Mouse (Mus musculus): ENCODE results near the gene Nudt13. TPM values are rescaled to one million over a fixed set of nuclear protein-coding genes. Genes with fewer than 3 reads are reported as not detected.

The Nudt13 gene
- polyA plus RNA-seq (2012; rRNA removed), result 10.0 and 11.2 TPM in 2 replicates

DNA sequence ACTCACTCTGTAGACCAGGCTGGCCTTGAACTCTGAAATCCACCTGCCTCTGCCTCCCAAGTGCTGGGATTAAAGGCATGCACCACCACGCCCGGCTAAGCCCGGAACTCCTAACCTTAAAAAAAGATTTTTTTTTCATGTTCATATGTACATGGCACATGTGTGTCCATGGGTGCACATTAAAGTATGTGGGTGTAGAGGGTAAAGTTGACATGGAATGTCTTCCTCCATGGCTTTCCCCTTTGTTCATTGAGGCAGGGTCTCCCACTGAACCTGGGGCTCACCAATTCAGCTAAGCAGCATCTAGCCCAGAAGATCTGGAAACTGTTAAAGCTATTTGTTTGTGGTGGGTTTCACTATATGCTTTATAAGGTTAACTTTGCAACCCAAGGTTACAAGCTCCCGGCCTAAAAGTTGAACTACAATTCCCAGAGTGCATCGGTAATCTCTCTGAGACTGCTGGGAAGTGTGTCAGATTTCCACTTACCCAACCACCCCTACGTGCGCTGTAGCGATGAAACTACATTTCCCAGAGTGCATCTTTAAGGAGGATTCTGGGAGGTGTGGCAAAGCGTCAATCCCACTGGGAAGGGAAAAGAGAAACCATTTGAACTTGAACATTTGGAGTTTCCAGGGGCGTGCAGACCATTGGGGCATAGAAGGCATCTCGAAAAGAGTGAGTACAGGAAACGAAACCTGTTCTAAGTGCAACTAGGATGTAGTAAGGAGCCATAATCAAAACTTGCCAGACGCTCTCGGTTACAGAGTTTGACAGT, at the start of gene Nudt13:
TSS of gene Nudt13 (plus strand) at position 581 of the 776 bp plus-strand sequence.

DNA sequence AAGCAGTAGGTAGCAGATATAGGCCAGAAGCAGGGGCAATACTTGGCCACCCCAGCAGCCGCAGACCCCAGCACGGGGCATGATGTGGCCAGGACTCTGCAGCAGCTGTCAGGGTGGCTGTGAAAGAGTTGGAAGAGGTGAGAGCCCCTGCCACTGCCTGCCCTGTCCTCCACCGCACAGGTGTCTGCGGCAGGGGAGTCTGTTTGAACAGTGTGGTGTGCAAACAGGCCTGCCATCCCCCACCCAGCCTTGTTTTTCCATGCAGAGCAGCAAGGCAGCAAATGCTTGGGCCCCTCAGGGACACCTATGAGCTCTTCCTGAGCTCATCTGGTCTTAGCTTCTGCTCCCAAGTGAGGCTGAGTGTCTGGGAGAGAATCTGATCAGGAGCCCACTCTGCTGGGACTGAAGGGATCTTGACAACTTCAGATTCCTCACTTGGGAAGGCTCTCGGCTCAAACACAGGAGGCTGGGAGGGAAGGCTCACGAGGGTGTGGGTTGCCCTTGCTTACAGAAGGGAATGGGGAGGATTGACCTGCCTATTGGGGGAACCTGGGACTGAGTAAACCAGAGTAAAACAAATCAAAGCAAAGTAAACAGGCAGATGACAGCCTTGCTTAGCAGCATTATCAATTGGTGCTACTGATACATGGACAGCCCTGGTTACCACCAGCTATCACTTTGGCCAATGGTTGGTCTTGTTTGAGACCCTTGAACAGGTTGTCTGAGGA, 25.3 kb upstream of the Nudt13 start, which contains the start of gene Kcnk16:
TSS of gene Kcnk16 (minus strand) at position 118 of the 728 bp plus-strand sequence.

DNA sequence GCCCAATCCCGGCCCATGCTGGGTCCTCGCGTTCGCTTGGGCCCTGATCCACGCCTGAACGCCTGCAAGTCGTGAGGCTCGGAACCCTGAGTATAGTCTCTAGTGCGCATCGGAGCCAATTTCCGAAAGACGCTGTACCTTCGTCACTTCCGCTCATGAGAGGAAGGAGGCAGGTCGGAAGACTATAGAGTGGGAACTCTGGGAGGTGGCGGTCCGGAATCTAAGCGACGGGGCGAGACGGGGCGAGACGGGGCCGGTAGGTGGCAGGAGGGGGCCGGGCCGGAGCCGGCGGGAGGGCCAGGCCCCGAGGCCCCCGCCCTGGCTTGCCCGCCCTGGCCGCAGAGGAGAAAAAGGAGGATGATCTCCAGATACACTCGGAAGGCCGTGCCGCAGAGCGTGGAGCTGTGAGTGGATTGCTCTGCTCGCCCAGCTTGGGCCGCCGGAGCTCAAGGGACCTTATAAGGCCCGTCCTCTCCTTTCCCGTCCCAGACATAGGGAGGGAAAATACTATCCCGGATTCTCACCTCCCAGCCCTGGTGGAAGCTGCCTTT, 53.6 kb downstream of the Nudt13 start, which contains the start of the genes Ecd and Fam149b:
TSS of gene Ecd (minus strand) at position 131 of the 551 bp plus-strand sequence.
TSS of gene Fam149b (plus strand) at position 172 of the 551 bp plus-strand sequence.

Other genes with a start within 250 kb of the Nudt13 start
- 5.4 and 5.6 TPM in 2 replicates for gene Saysd1, start 156.2 kb upstream of the Nudt13 start, polyA plus RNA-seq (2012; rRNA removed)
- 3.6 and 4.2 TPM in 2 replicates for gene Kcnk5, start 112.9 kb upstream of the Nudt13 start, polyA plus RNA-seq (2012; rRNA removed)
- 6.5 and 8.4 TPM in 2 replicates for gene Kcnk16, start 25.5 kb upstream of the Nudt13 start, polyA plus RNA-seq (2012; rRNA removed)
- gene Ecd, start 53.4 kb downstream of the Nudt13 start, polyA plus RNA-seq (2012; rRNA removed), result 18.0 and 18.2 TPM in 2 replicates
- gene Fam149b, start 53.5 kb downstream of the Nudt13 start, polyA plus RNA-seq (2012; rRNA removed), result 8.3 and 9.2 TPM in 2 replicates
- 37.7 and 42.8 TPM in 2 replicates for gene Dnajc9, start 94.2 kb downstream of the Nudt13 start, polyA plus RNA-seq (2012; rRNA removed)
- gene Mrps16, start 98.9 kb downstream of the Nudt13 start, polyA plus RNA-seq (2012; rRNA removed), result 22.1 and 23.3 TPM in 2 replicates
- 0.06 and 0.20 TPM in 2 replicates for gene Cfap70, start 157.5 kb downstream of the Nudt13 start, polyA plus RNA-seq (2012; rRNA removed)
- gene Anxa7, start 185.4 kb downstream of the Nudt13 start, polyA plus RNA-seq (2012; rRNA removed), result 33.8 and 35.0 TPM in 2 replicates
- gene Mss51, start 202.2 kb downstream of the Nudt13 start, polyA plus RNA-seq (2012; rRNA removed), result 0.97 and 1.1 TPM in 2 replicates